Mouse (Mus musculus) mouse trophoblast stem cell (cell line): ENCODE results near the gene Phtf1.

Experiments
- in situ Hi-C, 2 experiments: fragments of 300-500 bp; cut with MseI, MboI; formaldehyde crosslinking; loops; 2 replicates in 1 of 2; 3 replicates in 1 of 2; pipeline ENCODE4 v1.15.1; 2025

Gene Phtf1

GRCm38 (mm10) chr3:104019453-104019852 lies 51.5 kb downstream of the Phtf1 start:
- in situ Hi-C loops: no loop called here

GRCm38 (mm10) chr3:104020101-104020500 lies 52.2 kb downstream of the Phtf1 start:
- in situ Hi-C loops: no loop called here

DNA sequence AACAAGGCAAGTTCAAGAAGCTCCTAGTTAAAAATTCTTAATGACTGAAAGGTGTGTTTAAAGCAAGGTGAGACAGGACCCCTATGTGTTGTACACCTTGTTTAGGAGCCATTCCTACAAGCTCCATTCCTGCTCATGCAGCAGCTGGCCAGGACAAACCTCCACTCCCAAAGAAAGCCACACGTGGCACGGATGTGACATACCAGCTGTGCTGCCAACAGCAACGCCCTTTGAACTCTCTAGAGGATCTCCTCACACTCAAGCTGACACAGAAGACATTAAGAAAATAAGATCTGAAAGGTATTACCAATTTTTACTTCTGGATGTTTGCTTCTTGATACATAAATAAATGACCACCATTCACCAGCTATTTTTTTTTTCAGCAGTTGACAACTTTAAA lies 59.0 kb downstream of the Phtf1 start:
- in situ Hi-C loops: no loop called here

DNA sequence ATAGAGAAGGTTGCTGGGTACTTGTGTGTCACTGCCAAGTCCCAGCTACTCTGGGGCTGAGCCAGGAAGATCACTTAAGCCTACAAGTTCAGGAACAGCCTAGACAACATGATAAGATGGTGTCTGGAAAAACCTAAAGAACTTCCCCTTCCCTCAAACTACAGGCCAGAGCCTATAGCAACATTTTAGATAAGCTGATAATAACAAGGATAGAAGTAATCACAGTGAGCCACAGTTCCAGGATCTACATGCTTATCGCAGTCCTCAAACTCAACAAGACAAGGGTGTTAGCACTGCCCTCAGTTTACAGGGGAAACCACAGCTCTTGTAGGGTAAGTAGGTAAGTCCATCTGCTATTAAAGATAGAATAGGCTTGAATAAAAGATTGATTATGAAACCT lies 64.2 kb downstream of the Phtf1 start:
- in situ Hi-C loops: no loop called here

- in situ Hi-C loops: no loop called here
These were observed 64.8 kb downstream of the Phtf1 start for GRCm38 (mm10) chr3:104032747-104033146.

DNA sequence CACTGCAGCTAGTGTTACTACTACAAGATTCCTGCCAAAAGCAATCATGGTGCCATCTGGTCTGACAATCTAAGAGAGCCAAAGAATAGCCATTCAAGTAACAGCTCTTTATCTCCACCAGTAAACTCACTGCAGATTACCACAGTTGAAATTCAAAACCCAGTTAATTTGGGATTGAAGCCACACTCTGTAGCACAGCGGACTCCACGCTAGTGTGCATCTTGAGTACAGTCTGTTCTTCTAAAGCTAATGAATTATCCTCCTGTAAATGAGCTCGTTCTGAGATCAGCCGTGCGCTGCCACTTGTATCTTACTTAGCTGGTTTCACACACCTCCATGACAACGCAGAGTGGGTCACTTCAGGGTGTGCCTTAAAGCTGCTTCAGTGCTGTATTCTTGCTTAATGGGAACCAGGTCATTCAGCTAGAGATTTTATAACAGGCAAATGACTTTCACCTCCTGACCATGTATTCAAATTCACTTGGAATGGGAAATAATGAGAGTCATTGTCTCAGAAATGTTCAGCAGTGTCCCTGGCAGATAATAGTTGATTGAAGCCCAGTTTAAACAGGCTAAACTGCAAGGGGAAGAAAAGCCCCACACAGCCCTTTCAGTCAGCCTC lies 91.2 kb downstream of the Phtf1 start:
- in situ Hi-C loops: no loop called here

DNA sequence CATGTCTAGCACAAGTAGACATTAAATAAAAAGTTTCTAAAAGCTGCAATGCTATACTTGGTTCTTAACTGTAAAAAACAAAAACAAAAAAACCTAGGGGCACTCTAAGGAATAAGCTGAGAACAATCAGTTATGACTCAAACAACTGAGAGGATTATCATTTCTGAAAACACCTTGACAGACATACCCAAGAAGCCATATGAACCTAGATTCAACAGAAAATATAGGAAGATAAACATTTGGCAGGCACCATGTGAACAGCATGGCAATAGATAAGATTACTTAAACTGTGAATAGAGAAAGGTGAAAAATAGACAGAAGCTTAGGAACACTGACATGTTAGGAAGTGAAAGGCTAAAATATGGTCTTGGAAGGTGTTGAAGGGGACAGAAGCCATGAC lies 101.5 kb downstream of the Phtf1 start:
- in situ Hi-C loops: no loop called here
